Mouse (Mus musculus): ENCODE data around the gene Gm49661. TPM values are rescaled to one million over a fixed set of nuclear protein-coding genes. Genes with fewer than 3 reads are reported as not detected.

The Gm49661 gene
- total and polyA plus RNA-seq, 2 experiments from 2014 or later: not detected

DNA sequence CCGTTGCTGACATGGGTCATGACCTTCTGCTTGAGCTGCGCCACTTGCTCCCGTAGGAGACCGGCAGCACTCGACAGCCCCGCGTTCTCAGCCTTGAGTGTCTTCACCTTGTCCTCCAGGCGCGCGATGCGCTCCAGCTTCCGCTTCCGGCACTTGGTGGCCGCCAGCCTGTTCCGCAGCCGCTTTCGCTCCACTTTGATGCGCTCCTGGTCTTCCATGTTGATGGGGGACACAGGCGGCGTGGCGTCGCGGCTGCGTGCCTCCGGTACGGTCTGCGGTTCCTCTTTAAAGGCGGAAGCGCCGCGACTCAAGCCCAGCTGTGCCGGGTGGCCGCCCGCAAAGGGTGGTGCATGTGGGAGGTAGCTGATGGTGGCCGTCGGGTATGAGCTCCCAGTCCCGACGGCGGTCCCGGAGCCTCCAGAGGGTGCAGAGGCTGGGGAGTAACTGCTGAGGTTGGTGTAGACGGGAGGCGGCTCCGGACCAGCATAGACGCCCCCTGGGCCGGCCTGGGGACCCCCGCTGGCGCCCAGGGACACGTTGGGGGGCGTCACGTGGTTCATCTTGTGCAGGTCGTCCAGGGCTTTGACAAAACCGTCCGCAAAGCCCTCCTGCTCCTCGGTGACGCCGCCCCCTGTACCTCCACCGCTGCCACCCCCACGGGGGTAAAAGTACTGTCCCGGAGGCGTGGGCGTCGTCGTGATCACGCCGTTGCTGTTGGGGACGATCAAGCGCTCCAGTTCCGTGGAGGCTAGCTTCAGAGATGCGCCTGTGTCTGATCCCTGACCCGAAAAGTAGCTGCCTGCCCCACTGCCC is 8.4 kb upstream of the Gm49661 start:
- H3K27ac ChIP-seq (ENCODE audit: low read depth, low read length): peak overlapping the region; percentile 55
- peaks cover 25% of the 10 kb centered on the region for H3K4me1 ChIP-seq (ENCODE audit: insufficient read depth, low read length)
- DNase-seq (ENCODE audit: low spot score) (peak; percentile 56), ATAC-seq (ENCODE audit: low FRiP score) (no peak)
- H3K27me3 ChIP-seq (ENCODE audit: insufficient read depth, low read length): no peaks in the 10 kb centered on the region
- H3K4me2 ChIP-seq (ENCODE audit: low read depth, low read length, poor library complexity, severe bottlenecking): peak overlapping the region; percentile 100
- H3K9ac ChIP-seq (replicated peaks; ENCODE audit: low read length, poor library complexity, severe bottlenecking): peak overlapping the region; percentile 66
- peak overlapping the region; percentile 56 for H3K4me3 ChIP-seq (ENCODE audit: low read depth, low read length)
- H3K9me3 ChIP-seq (ENCODE audit: low read length): no peaks in the 10 kb centered on the region
- TF ChIP-seq CTCF (IDR thresholded peaks at IDR 0.05): no peak
- WGBS: 1% methylated on average over 69 of the region's 70 CpGs
- H3K36me3 ChIP-seq (ENCODE audit: insufficient read depth, low read length): peaks cover 7% of the 10 kb centered on the region; the same call in 1 of the 2 replicates

DNA sequence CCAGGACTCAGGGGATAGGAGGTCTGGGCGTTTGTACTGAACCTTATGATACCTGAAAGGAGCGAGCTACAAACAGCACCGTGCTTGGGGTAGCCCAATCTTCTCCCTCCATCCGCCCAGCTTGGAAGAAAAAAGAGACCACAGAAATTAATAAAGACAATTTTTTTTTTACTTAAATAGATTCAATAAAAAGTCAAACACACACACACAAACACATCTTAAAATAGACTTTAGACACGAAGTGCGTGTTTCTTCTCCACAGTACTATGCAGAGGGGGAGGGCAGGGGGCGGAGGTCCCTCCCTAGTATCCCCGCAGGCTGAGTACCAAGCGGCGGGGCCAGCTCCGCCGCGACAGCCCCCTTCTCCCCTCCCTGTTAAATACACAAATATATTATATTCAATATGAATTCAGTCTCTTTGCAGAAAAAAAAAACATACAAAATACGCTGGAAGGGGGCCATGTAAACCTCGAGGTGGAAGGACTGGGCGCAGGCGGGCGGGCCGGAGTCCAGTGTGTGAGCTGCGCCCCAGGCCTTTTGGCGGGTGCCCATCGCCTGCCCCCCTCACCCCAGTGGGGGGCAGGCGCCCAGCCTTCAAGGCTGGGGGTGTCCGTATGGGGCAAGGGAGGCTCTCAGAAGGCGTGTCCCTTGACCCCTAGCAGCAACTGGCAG is 7.7 kb upstream of the Gm49661 start:
- Histone ChIP-seq H3K27me3 (ENCODE audit: insufficient read depth, low read length) (no peaks in the 10 kb centered on the region), H3K27ac (ENCODE audit: low read depth, low read length) (no peak overlapping the region), H3K36me3 (ENCODE audit: insufficient read depth, low read length) (peaks cover 10% of the 10 kb centered on the region), H3K9ac (replicated peaks; ENCODE audit: low read length, poor library complexity, severe bottlenecking) (peak overlapping the region; percentile 54), H3K4me1 (ENCODE audit: insufficient read depth, low read length) (peaks cover 25% of the 10 kb centered on the region), H3K4me2 (ENCODE audit: low read depth, low read length, poor library complexity, severe bottlenecking) (peak overlapping the region; percentile 100), H3K4me3 (ENCODE audit: low read depth, low read length) (peak overlapping the region; percentile 56), H3K9me3 (ENCODE audit: low read length) (no peaks in the 10 kb centered on the region)
- ATAC-seq (ENCODE audit: low FRiP score) (no peak), DNase-seq (ENCODE audit: low spot score) (no peak)
- TF ChIP-seq CTCF (IDR thresholded peaks at IDR 0.05): no peak
- WGBS: 2% methylated on average over 25 of the region's 25 CpGs

DNA sequence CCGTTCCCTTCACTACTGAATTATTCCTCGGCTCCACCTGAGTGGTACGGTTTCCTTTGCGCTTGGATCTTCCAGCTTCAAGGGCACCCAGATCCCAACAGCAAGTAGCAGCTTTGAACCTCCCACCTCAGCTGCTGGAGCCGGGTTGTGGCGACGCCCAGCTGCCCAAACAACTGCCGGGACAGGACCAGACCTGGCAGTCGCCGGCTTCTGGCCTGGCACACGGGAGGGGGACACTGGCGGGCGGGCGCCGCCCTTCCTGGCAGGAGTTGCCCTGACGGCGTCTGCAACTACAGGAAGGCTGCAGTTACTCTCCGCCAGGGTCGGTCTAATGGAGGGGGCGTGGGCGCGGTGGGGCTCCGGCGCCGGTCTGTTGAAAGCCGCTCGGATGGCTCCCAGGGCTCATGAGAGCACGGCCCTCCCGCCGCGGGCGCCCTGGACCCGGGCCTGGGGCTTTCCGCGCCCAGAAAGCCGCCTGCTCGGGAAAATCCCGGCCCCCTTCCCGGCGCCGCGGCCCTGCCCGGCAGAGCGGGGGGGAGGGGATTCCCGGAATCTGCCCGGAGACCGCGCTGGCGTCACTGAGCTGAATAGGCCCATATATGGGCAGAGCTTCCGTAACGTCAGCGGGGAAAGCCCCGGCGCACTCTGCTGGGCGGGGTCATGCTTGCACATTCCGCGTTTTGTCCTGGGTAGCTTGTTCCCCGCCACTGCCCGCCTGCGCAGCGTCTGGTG is 7.0 kb upstream of the Gm49661 start:
- DNase-seq (ENCODE audit: low spot score): peak; percentile 91
- Histone ChIP-seq H3K4me3 (ENCODE audit: low read depth, low read length) (peak overlapping the region; percentile 56), H3K4me1 (ENCODE audit: insufficient read depth, low read length) (peaks cover 25% of the 10 kb centered on the region), H3K27ac (ENCODE audit: low read depth, low read length) (0 out of 2 replicates have a peak overlapping the region, but pooled peaks have one; percentile 18), H3K27me3 (ENCODE audit: insufficient read depth, low read length) (no peaks in the 10 kb centered on the region), H3K36me3 (ENCODE audit: insufficient read depth, low read length) (peaks cover 16% of the 10 kb centered on the region), H3K4me2 (ENCODE audit: low read depth, low read length, poor library complexity, severe bottlenecking) (peak overlapping the region; percentile 100), H3K9me3 (ENCODE audit: low read length) (no peaks in the 10 kb centered on the region), H3K9ac (replicated peaks; ENCODE audit: low read length, poor library complexity, severe bottlenecking) (0 out of 2 replicates have a peak overlapping the region, but pooled peaks have one; percentile 54)
- 2% methylated on average over 60 of the region's 61 CpGs for WGBS
- peak; percentile 35; the same call in 1 of the 2 replicates for TF ChIP-seq CTCF (IDR thresholded peaks at IDR 0.05)
- peak; percentile 72 for ATAC-seq (ENCODE audit: low FRiP score)

DNA sequence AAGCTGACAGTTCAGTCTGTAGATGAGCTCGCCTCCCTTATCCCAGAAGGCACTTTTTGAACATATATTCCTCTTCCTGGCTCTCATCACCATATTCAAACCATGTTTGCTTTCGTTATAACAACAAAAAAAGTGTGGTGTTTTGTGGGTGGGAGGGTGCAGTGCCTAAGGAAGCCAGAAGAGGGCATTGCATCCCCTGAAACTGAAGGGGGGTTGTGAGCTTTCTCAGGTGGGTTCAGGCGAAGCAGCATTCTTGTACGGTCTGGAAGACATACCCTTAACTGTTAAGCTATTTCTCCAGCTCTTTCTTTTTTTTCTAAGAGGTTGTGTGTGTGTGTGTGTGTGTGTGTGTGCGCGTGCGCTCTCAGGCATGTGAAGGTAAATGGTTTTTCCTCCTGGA is 6.2 kb upstream of the Gm49661 start:
- peaks cover 20% of the 10 kb centered on the region for H3K36me3 ChIP-seq (ENCODE audit: insufficient read depth, low read length)
- H3K4me1 ChIP-seq (ENCODE audit: insufficient read depth, low read length): peaks cover 29% of the 10 kb centered on the region
- no peaks in the 10 kb centered on the region for H3K9me3 ChIP-seq (ENCODE audit: low read length)
- no peak overlapping the region for H3K4me2 ChIP-seq (ENCODE audit: low read depth, low read length, poor library complexity, severe bottlenecking)
- DNase-seq (ENCODE audit: low spot score): peak; percentile 55
- no peak overlapping the region for H3K9ac ChIP-seq (replicated peaks; ENCODE audit: low read length, poor library complexity, severe bottlenecking)
- 0 out of 2 replicates have a peak overlapping the region, but pooled peaks have one; percentile 18 for H3K27ac ChIP-seq (ENCODE audit: low read depth, low read length)
- no peaks in the 10 kb centered on the region for H3K27me3 ChIP-seq (ENCODE audit: insufficient read depth, low read length)
- WGBS: 33% methylated on average over 7 of the region's 7 CpGs
- H3K4me3 ChIP-seq (ENCODE audit: low read depth, low read length): no peak overlapping the region
- no peak for ATAC-seq (ENCODE audit: low FRiP score)
- TF ChIP-seq CTCF (IDR thresholded peaks at IDR 0.05): peak; percentile 87

DNA sequence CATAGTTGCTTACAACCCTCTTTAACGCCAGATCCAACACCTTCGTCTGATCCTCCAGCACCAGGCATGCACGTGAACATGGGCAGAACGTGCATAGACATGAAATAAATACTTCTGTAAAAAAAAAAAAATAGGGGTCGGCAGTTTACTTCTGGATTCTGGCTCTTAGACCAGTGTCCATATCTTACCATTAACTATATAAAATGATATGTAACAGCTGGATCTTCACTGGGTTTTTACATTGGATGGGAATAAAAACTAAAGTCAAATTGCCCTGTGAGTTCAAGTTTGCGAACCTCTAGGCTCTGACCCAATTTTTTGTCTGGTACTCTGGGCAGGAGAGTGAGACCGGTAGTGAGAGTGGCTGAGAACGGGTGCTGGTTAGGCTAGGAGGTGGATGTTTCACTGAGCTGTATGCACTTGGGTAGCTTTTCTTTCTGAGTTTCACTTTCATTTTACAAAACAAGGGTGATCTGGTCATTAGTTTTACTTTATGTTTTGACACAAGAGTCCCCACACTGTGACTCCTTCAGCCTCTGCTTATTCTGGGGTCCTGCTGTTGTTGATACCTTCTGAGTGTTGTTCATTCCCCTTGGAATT is 5.4 kb upstream of the Gm49661 start:
- no peak overlapping the region for H3K4me3 ChIP-seq (ENCODE audit: low read depth, low read length)
- H3K9ac ChIP-seq (replicated peaks; ENCODE audit: low read length, poor library complexity, severe bottlenecking): no peak overlapping the region
- DNase-seq (ENCODE audit: low spot score): no peak
- H3K27ac ChIP-seq (ENCODE audit: low read depth, low read length): no peak overlapping the region
- no peak for ATAC-seq (ENCODE audit: low FRiP score)
- 80% methylated on average over 8 of the region's 8 CpGs for WGBS
- TF ChIP-seq CTCF (IDR thresholded peaks at IDR 0.05): no peak
- no peaks in the 10 kb centered on the region for H3K9me3 ChIP-seq (ENCODE audit: low read length)
- H3K4me1 ChIP-seq (ENCODE audit: insufficient read depth, low read length): peaks cover 26% of the 10 kb centered on the region
- no peak overlapping the region for H3K4me2 ChIP-seq (ENCODE audit: low read depth, low read length, poor library complexity, severe bottlenecking)
- H3K27me3 ChIP-seq (ENCODE audit: insufficient read depth, low read length): no peaks in the 10 kb centered on the region
- peaks cover 20% of the 10 kb centered on the region for H3K36me3 ChIP-seq (ENCODE audit: insufficient read depth, low read length)
